Mouse (Mus musculus): ENCODE results near the gene Zc2hc1b.

Gene Zc2hc1b

DNA sequence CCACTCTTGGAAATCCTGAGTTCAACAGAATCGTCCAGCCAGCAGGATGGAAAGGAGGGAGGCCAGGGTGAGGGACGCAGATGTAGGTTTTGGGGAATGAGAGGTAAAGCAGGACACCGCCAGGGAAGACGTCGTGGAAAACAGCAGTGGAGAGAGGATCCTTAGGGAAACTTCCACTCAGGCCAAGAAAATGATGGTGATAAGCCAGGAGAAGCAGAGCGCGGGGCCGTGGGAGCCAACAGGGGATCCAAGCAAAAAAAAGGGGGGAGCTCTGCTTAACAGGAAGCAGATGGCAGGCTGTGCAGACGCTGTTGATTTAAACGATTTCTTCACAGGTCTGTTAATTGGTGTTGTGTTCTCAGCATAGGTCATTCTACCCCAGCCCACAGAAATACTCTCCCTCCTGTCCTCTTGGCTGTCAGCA, 5.0 kb downstream of the Zc2hc1b start:
- no peak for DNase-seq (ENCODE audit: low spot score)

GRCm38 (mm10) chr10:13171461-13171860, 6.4 kb downstream of the Zc2hc1b start:
- DNase-seq (ENCODE audit: low spot score): no peak

GRCm38 (mm10) chr10:13170739-13171448, 6.9 kb downstream of the Zc2hc1b start:
- no peak for DNase-seq (ENCODE audit: low spot score)

- DNase-seq (ENCODE audit: low spot score): no peak
These were observed 9.4 kb downstream of the Zc2hc1b start for GRCm38 (mm10) chr10:13168461-13168860.

DNA sequence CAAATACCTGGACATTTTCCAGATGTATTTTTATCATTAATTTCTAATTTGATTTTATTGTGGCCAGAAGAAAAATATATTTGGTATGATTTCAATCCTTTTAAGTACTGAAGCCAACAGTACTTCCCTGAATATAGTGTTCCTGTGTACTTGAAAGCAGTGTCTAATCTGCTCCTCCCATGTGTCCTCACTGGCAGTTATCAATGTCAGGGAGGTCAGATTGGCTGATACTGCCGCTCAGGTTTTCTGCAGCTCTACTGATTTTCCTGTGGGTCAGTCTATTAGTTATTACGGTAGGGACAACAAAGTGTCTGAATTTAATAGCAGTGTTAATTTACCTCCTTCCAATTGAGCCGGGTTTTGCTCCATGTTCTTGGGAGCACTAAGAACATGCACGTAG, 15.8 kb downstream of the Zc2hc1b start:
- no peak for DNase-seq (ENCODE audit: low spot score)

- DNase-seq (ENCODE audit: low spot score): no peak
These were observed 16.9 kb downstream of the Zc2hc1b start for GRCm38 (mm10) chr10:13160913-13161312.

- no peak for DNase-seq (ENCODE audit: low spot score)
These were observed 22.4 kb downstream of the Zc2hc1b start for GRCm38 (mm10) chr10:13155377-13155776.

DNA sequence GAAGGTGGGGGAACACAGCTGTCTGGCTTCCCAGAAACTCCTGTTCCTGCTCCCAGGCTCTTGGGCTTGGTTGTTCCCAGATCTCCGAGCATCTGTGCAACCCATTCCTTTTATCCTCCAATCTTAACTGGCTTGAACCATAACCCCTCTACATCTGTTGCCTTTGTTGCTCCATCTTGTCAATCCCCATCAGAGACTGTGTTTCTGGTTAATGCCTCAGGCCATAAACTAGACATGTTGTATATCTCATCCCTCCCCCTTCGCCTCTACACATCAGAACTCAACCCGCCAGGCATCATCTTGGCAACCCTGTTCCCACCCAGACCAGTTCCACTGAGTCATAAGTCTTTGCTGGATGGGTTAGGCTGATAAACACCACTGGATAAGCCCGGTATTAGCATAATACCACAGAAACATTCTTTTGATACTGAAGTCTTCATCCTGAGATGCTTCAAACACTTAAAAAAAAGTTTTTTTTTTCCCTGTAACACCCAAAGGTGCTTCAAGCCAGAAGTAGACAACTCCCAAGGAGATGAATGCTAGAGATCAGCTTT, 24.9 kb downstream of the Zc2hc1b start:
- no peak for DNase-seq (ENCODE audit: low spot score)

- no peak for DNase-seq (ENCODE audit: low spot score)
These were observed 26.5 kb downstream of the Zc2hc1b start for GRCm38 (mm10) chr10:13151353-13151752.

DNA sequence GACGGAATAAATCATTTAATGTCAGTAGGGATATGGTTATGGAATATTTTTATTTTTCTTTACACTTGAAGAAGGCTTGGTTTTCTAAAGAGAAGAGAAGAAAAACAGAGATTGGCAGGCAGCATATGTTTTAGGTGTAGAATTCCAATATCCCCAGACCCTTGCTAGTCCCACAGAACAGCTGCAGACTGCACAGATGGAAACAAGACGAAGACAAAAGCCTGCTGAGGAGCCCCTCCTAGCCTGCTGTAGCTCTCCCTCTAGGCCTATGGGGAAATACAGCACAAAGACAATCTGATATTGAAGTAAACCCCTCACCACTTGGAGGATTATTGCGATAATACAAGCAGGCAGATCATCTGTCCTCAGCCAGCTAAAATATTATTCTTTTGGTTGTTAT, 27.4 kb downstream of the Zc2hc1b start:
- DNase-seq (ENCODE audit: low spot score): no peak

DNA sequence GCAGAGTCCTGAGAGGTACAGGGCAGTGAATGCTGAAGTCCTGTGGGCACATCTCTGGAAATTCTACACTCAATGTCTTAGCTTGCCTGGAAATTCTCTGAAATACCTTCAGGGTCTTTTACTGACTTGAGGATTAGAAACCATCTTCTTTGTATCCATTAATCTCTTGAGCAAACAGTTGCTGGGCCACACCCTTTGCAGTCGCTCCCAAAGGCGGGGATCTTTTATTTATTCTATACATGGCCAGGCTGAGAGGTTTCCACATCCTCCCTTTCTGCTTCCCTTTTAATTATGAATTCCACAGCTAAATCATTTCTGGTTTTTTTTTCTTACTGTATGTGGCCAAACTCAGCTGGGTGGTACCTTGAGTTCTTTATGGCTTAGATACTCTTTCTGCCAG, 37.4 kb downstream of the Zc2hc1b start:
- no peak for DNase-seq (ENCODE audit: low spot score)

GRCm38 (mm10) chr10:13137906-13138305, 39.9 kb downstream of the Zc2hc1b start:
- no peak for DNase-seq (ENCODE audit: low spot score)

DNA sequence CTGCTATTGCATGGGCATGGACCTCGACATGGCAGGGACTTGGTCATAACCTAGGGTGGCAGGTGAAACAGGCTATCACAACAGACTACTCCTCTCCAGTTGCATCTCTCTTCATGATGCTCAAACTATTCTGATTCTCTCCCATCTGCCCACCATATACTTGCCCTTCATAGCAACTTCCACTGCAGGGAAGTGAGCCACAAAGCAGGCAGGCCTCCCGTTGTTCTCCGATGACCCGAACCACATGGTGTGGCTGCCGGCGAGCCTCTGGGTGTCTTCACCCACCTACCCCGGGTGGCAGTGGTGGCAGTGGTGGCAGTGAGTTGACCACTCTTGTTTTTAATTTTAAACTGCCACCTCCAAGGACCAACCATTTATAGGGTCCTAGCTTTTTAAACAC, 42.1 kb downstream of the Zc2hc1b start:
- DNase-seq (ENCODE audit: low spot score): no peak

GRCm38 (mm10) chr10:13135276-13135675, 42.5 kb downstream of the Zc2hc1b start:
- DNase-seq (ENCODE audit: low spot score): no peak

GRCm38 (mm10) chr10:13133850-13134249, 44.0 kb downstream of the Zc2hc1b start:
- DNase-seq (ENCODE audit: low spot score): no peak

DNA sequence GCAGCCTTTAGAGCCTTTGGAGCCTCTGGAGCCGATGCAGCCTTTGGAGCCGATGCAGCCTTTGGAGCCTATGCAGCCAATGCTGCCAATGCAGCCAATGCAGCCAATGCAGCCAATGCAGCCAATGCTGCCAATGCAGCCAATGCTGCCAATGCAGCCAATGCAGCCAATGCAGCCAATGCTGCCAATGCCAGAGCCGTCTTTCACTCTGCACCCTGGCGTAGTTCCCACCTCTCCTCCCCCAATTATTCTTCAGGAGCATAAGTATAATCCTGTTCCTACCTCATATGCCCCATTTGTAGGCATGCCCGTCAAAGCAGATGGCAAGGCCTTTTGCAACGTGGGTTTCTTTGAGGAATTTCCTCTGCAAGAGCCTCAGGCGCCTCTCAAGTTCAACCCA, 49.9 kb downstream of the Zc2hc1b start:
- DNase-seq (ENCODE audit: low spot score): no peak

- DNase-seq (ENCODE audit: low spot score): peak; percentile 13
These were observed 50.5 kb downstream of the Zc2hc1b start for GRCm38 (mm10) chr10:13127335-13127734.

GRCm38 (mm10) chr10:13125811-13126210, 52.0 kb downstream of the Zc2hc1b start:
- no peak for DNase-seq (ENCODE audit: low spot score)

- no peak for DNase-seq (ENCODE audit: low spot score)
These were observed 58.5 kb downstream of the Zc2hc1b start for GRCm38 (mm10) chr10:13119300-13119699.

DNA sequence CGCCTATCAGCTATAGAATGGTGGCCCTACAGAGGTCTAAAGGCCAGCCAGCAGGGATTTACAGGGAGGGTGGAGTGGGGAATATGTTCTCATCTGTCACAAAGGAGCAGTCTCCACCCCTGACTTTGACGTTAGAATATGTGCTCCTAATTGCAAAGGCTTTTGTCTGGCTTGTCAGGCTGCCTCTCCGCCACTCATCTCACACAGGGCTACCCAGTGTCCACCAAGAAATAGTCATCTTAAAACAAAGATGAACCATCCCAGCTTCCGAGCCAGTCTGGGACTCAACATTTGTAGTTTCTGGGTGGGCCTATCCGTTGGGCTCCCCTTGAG, 59.1 kb downstream of the Zc2hc1b start:
- DNase-seq (ENCODE audit: low spot score): no peak

DNA sequence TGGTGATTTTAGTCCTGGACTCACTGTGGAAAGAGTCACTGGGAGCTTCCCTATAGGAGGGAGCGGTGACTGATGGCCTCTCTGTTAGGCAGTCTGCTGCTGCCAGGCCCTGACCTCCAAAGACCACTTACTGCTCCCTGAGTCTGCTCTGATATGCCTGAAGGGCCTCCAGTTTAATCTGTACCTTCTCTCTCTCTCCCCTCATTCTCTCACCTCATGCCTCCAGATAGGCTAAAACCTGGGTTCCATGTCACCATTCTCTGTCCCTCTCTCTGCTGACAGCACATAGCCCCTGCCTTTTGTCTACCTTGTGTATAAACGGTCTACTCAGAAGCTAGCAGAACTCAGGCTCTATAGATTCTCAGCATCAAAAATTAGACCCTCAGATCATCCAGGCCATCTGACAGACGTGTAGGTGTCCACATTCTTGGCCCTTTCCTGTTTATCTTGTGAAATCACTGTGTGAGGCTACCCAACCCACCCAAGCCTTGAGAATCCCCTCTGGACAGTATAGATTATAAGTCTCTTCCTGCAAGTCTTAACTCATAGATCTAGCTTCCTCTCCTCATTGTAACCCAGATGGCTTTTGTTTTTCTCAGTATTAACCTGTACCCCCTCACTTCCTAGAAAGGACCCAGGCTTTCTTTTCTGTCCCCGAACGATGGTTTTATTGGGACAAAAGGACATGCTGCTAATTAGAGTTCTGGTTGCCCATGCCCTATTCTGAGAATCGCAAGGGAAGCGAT, 59.6 kb downstream of the Zc2hc1b start:
- DNase-seq (ENCODE audit: low spot score): no peak

DNA sequence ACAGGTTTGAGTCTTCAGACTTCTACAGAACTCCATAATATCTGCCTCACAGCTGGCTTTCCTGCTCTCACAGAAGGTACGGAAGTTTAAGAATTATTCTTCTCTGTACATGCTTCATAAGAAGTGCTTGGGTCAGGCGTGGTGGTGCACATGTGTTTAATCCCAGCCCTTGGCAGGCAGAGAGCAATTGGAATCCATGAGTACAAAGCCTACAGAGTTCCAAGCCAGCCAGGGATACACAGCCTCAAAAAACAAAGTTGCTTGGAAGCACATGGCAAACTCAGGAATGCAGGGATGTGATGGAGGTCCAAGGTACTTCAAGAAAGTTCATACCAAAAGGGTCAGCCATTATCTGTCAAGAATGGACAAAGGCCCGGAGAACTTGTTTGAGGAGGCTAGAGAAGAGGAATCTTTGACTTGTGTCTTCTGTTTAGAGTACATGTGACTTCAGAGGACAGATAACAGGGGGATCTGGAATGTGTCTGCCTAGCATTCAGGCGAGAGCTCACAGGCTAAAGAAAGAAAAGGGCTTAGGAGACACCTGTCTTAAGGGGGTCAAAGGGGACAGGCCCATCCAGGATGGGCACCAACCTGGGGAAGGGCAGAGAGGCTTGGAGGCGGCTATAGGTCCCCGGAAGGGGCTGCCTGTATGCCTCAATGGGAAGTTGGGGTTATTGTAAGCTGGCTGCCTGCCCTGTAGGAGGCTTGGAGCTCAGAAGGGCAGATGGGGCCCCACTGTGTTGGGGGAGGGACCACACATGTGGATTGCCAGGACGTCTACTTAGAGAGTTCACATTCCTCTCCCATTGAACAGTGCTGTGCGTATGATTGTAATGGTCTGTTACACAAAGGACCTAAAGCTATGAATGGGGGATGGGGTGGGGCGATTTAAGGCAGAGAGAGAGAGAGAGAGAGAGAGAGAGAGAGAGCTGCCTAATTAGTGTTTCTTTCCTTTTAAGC, 60.8 kb downstream of the Zc2hc1b start:
- no peak for DNase-seq (ENCODE audit: low spot score)
